Mouse (Mus musculus): ENCODE data around the gene Pigo. TPM values are rescaled to one million over a fixed set of nuclear protein-coding genes. Genes with fewer than 3 reads are reported as not detected.

Gene Pigo
- polyA plus RNA-seq, 1 experiment = 8.0 TPM

GRCm38 (mm10) chr4:43018156-43018555, 7.5 kb downstream of the Pigo start:
- H3ac ChIP-seq (ENCODE audit: control insufficient read depth, insufficient read length) = no peak overlapping the region
- H3K79me2 ChIP-seq (ENCODE audit: control insufficient read depth, insufficient read depth) = no peaks in the 10 kb centered on the region
- no peak overlapping the region for H3K4me2 ChIP-seq (ENCODE audit: low read depth)
- no peaks in the 10 kb centered on the region for H3K27me3 ChIP-seq (ENCODE audit: control insufficient read depth, insufficient read depth, insufficient read length)
- no peak overlapping the region for H3K4me3 ChIP-seq
- no peaks in the 10 kb centered on the region for H3K36me3 ChIP-seq (ENCODE audit: control insufficient read depth, insufficient read depth)
- TF ChIP-seq MAX (IDR thresholded peaks at IDR 0.05; ENCODE audit: low read depth) (no peak), TCF3 (IDR thresholded peaks at IDR 0.05; ENCODE audit: insufficient read length, low read depth) (no peak), SRF (IDR thresholded peaks at IDR 0.05; ENCODE audit: control insufficient read depth, insufficient read length, low read depth) (no peak), MYOG (IDR thresholded peaks at IDR 0.05; ENCODE audit: control insufficient read depth in 1 of 3, insufficient read depth in 1 of 3, insufficient read length in 2 of 3, low read depth in 2 of 3) (no peak), CEBPB (IDR thresholded peaks at IDR 0.05; ENCODE audit: insufficient read depth, poor library complexity, severe bottlenecking) (no peak), POLR2A (IDR thresholded peaks at IDR 0.05; ENCODE audit: insufficient read length, low read depth) (no peak)

- H3K4me2 ChIP-seq (ENCODE audit: low read depth) = no peak overlapping the region
- H3K4me3 ChIP-seq = no peak overlapping the region
- H3K79me2 ChIP-seq (ENCODE audit: control insufficient read depth, insufficient read depth) = no peaks in the 10 kb centered on the region
- H3ac ChIP-seq (ENCODE audit: control insufficient read depth, insufficient read length) = no peak overlapping the region
- H3K36me3 ChIP-seq (ENCODE audit: control insufficient read depth, insufficient read depth) = no peaks in the 10 kb centered on the region
- no peaks in the 10 kb centered on the region for H3K27me3 ChIP-seq (ENCODE audit: control insufficient read depth, insufficient read depth, insufficient read length)
- TF ChIP-seq TCF3 (IDR thresholded peaks at IDR 0.05; ENCODE audit: insufficient read length, low read depth) (no peak), CEBPB (IDR thresholded peaks at IDR 0.05; ENCODE audit: insufficient read depth, poor library complexity, severe bottlenecking) (peak; percentile 30; the same call in 1 of the 2 replicates)
Measured at GRCm38 (mm10) chr4:43012091-43012490, 13.5 kb downstream of the Pigo start.

- Histone ChIP-seq H3K27me3 (ENCODE audit: control insufficient read depth, insufficient read depth, insufficient read length) (no peaks in the 10 kb centered on the region), H3K4me2 (ENCODE audit: low read depth) (peak within 1 kb of the TSS; percentile 97), H3ac (ENCODE audit: control insufficient read depth, insufficient read length) (peak within 1 kb of the TSS; percentile 52), H3K36me3 (ENCODE audit: control insufficient read depth, insufficient read depth) (no peaks in the 10 kb centered on the region), H3K79me2 (ENCODE audit: control insufficient read depth, insufficient read depth) (no peaks in the 10 kb centered on the region), H3K4me3 (peak within 1 kb of the TSS; percentile 69)
- TF ChIP-seq MYOG (IDR thresholded peaks at IDR 0.05; ENCODE audit: control insufficient read depth in 1 of 3, insufficient read depth in 1 of 3, insufficient read length in 2 of 3, low read depth in 2 of 3) = no peak
- peak; percentile 66 for TF ChIP-seq E2F4 (IDR thresholded peaks at IDR 0.05; ENCODE audit: insufficient read depth)
- no peak for TF ChIP-seq TCF12 (IDR thresholded peaks at IDR 0.05; ENCODE audit: insufficient read depth, poor library complexity, severe bottlenecking)
- no peak for TF ChIP-seq SRF (IDR thresholded peaks at IDR 0.05; ENCODE audit: control insufficient read depth, insufficient read length, low read depth)
- no peak for TF ChIP-seq POLR2A (IDR thresholded peaks at IDR 0.05; ENCODE audit: insufficient read length, low read depth)
- no peak for TF ChIP-seq USF1 (IDR thresholded peaks at IDR 0.05; ENCODE audit: low read depth)
Measured at GRCm38 (mm10) chr4:43010161-43011038, 15.2 kb downstream of the Pigo start, which contains the start of gene Fancg. Fancg (minus strand) TSS chr4:43010506.

- Histone ChIP-seq H3K79me2 (ENCODE audit: control insufficient read depth, insufficient read depth) (no peaks in the 10 kb centered on the region), H3ac (ENCODE audit: control insufficient read depth, insufficient read length) (no peak overlapping the region), H3K4me3 (no peak overlapping the region), H3K4me2 (ENCODE audit: low read depth) (no peak overlapping the region), H3K36me3 (ENCODE audit: control insufficient read depth, insufficient read depth) (no peaks in the 10 kb centered on the region), H3K27me3 (ENCODE audit: control insufficient read depth, insufficient read depth, insufficient read length) (no peaks in the 10 kb centered on the region)
- TF ChIP-seq POLR2AphosphoS2 (IDR thresholded peaks at IDR 0.05; ENCODE audit: insufficient read length, low read depth) (no peak), POLR2A (IDR thresholded peaks at IDR 0.05; ENCODE audit: insufficient read length, low read depth) (no peak), REST (IDR thresholded peaks at IDR 0.05; ENCODE audit: insufficient read depth, insufficient read length) (no peak), MYOG (IDR thresholded peaks at IDR 0.05; ENCODE audit: control insufficient read depth in 1 of 3, insufficient read depth in 1 of 3, insufficient read length in 2 of 3, low read depth in 2 of 3) (no peak), CEBPB (IDR thresholded peaks at IDR 0.05; ENCODE audit: insufficient read depth, poor library complexity, severe bottlenecking) (no peak), SRF (IDR thresholded peaks at IDR 0.05; ENCODE audit: control insufficient read depth, insufficient read length, low read depth) (no peak), MAX (IDR thresholded peaks at IDR 0.05; ENCODE audit: low read depth) (no peak), E2F4 (IDR thresholded peaks at IDR 0.05; ENCODE audit: insufficient read depth) (no peak), TCF12 (IDR thresholded peaks at IDR 0.05; ENCODE audit: insufficient read depth, poor library complexity, severe bottlenecking) (no peak)
Measured at GRCm38 (mm10) chr4:43005765-43006164, 19.9 kb downstream of the Pigo start.

GRCm38 (mm10) chr4:43004951-43005350, 20.7 kb downstream of the Pigo start:
- TF ChIP-seq E2F4 (IDR thresholded peaks at IDR 0.05; ENCODE audit: insufficient read depth) (no peak), TCF3 (IDR thresholded peaks at IDR 0.05; ENCODE audit: insufficient read length, low read depth) (no peak), TCF12 (IDR thresholded peaks at IDR 0.05; ENCODE audit: insufficient read depth, poor library complexity, severe bottlenecking) (no peak), MYOG (IDR thresholded peaks at IDR 0.05; ENCODE audit: control insufficient read depth in 1 of 3, insufficient read depth in 1 of 3, insufficient read length in 2 of 3, low read depth in 2 of 3) (no peak), REST (IDR thresholded peaks at IDR 0.05; ENCODE audit: insufficient read depth, insufficient read length) (no peak)
- Histone ChIP-seq H3K36me3 (ENCODE audit: control insufficient read depth, insufficient read depth) (no peaks in the 10 kb centered on the region), H3K4me3 (no peak overlapping the region)

More at GRCm38 (mm10) chr4:43004951-43005350, 20.7 kb downstream of the Pigo start:
- Histone ChIP-seq H3K4me2 (ENCODE audit: low read depth) (no peak overlapping the region), H3K27me3 (ENCODE audit: control insufficient read depth, insufficient read depth, insufficient read length) (no peaks in the 10 kb centered on the region), H3K79me2 (ENCODE audit: control insufficient read depth, insufficient read depth) (no peaks in the 10 kb centered on the region), H3ac (ENCODE audit: control insufficient read depth, insufficient read length) (no peak overlapping the region)
